Mouse (Mus musculus): Measurements from ENCODE around the gene Ms4a4a.

DNA sequence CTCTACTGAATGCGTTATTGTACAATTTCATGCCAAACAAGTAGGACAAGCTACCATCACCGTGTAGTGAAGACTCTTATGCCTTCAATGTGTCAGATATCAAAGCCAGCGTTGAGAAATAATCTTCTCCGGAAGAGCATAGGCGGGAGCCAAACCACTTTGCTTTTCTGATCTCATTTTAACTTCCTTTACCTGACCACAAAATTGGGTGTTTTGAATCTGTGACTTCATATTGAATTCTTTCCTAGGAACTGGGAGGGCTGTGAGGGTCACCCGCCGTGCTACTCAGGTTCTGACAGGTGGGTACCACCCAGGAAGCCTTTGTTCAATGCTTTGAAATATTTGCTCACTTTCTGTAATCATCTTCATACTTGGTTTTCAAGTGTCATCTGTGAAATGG lies 19.6 kb upstream of the Ms4a4a start:
- TF ChIP-seq POLR2A (IDR thresholded peaks at IDR 0.05; ENCODE audit: low read depth, low read length): no peak
- TF ChIP-seq CTCF (IDR thresholded peaks at IDR 0.05; ENCODE audit: borderline replicate concordance, insufficient read depth, low read length): no peak

Measured in embryonic fibroblast, embryonic 13.5 days (primary cell).